Mouse (Mus musculus) MEL (cell line): ENCODE measurements at regions not wholly inside any gene's neighbourhood (a gene's known extent, or its start where the extent isn't known, plus 50 kb on each side); places are given as distances from the start of the nearest gene placed in this dataset.

Source experiments
- DNase-seq: peaks from one replicate; pipeline ENCODE4 v3.0.0; 2011; ENCODE audit warnings: low read depth, low spot score
- H3K27ac ChIP-seq: 2 replicates; pipeline ENCODE4 v1.5.1; 2012; ENCODE audit warnings: low read depth, mild to moderate bottlenecking, control low read depth, low read length, moderate library complexity; ENCODE audit not compliant: control insufficient read depth
- H3K27me3 ChIP-seq, 2 experiments: fragments of 150-350 bp in 1 of 2; sonication (generic) in 1 of 2; 2 replicates each; pipeline ENCODE4 v1.6.1; 2012; ENCODE audit warnings: low read length in 2 of 2, mild to moderate bottlenecking in 2 of 2, improper control_type of control experiment in 1 of 2, moderate library complexity in 1 of 2; ENCODE audit not compliant: insufficient read depth in 2 of 2, control insufficient read depth in 1 of 2
- H3K36me3 ChIP-seq, 2 experiments: 2 replicates each; pipeline ENCODE4 v1.6.1; 2012 to 2014; ENCODE audit warnings: low read length in 2 of 2, improper control_type of control experiment in 1 of 2, inconsistent platforms in 1 of 2, mild to moderate bottlenecking in 1 of 2; ENCODE audit not compliant: insufficient read depth in 2 of 2, control insufficient read depth in 1 of 2
- H3K4me1 ChIP-seq, 2 experiments: fragments of 150-350 bp in 1 of 2; sonication (generic) in 1 of 2; 2 replicates each; pipeline ENCODE4 v1.6.1; 2012; ENCODE audit warnings: low read length in 2 of 2, improper control_type of control experiment in 1 of 2, mild to moderate bottlenecking in 1 of 2; ENCODE audit not compliant: insufficient read depth in 2 of 2, control insufficient read depth in 1 of 2
- H3K4me3 ChIP-seq, 2 experiments: fragments of 150-350 bp in 1 of 2; sonication (generic) in 1 of 2; 2 replicates each; pipeline ENCODE4 v1.5.1; 2012; ENCODE audit warnings: low read depth in 2 of 2, low read length in 2 of 2, mild to moderate bottlenecking in 2 of 2, moderate library complexity in 2 of 2, control low read depth in 1 of 2, improper control_type of control experiment in 1 of 2; ENCODE audit not compliant: control insufficient read depth in 1 of 2, insufficient read depth in 1 of 2
- H3K79me2 ChIP-seq: 2 replicates; pipeline ENCODE4 v1.6.1; 2012; ENCODE audit warnings: mild to moderate bottlenecking, low read length, moderate library complexity; ENCODE audit not compliant: control insufficient read depth, poor library complexity, insufficient read depth
- H3K9ac ChIP-seq: 2 replicates; pipeline ENCODE4 v1.6.1; 2012; ENCODE audit warnings: low read depth, mild to moderate bottlenecking, control low read depth, low read length, moderate library complexity; ENCODE audit not compliant: control insufficient read depth, poor library complexity, severe bottlenecking
- H3K9me3 ChIP-seq: fragments of 150-350 bp; sonication (generic); replicated peaks from 2 replicates; pipeline ENCODE4 v1.6.1; 2012; ENCODE audit warnings: mild to moderate bottlenecking, low read length, improper control_type of control experiment, moderate library complexity; ENCODE audit not compliant: insufficient read depth
- BHLHE40 ChIP-seq: IDR thresholded peaks from 2 replicates; pipeline ENCODE4 v1.6.1; 2012; ENCODE audit warnings: low read depth, mild to moderate bottlenecking, inconsistent platforms, low read length, improper control_type of control experiment, borderline replicate concordance
- CTCF ChIP-seq, 3 experiments: IDR thresholded peaks in 2 of 3; conservative IDR thresholded peaks in 1 of 3; 2 replicates each; pipeline ENCODE4 v1.5.1; 2011 to 2012; ENCODE audit warnings: low read length in 3 of 3, low read depth in 2 of 3, mild to moderate bottlenecking in 2 of 3, improper control_type of control experiment in 1 of 3, inconsistent platforms in 1 of 3, mixed read lengths in 1 of 3, moderate library complexity in 1 of 3; ENCODE audit not compliant: control insufficient read depth in 1 of 3, insufficient read depth in 1 of 3, poor library complexity in 1 of 3, severe bottlenecking in 1 of 3
- GABPA ChIP-seq: IDR thresholded peaks from 2 replicates; pipeline ENCODE4 v1.6.1; 2012; ENCODE audit warnings: low read depth, mild to moderate bottlenecking, inconsistent platforms, low read length, improper control_type of control experiment, moderate library complexity
- GATA1 ChIP-seq: IDR thresholded peaks from 2 replicates; pipeline ENCODE4 v1.6.1; 2011; ENCODE audit warnings: low read depth, low read length, improper control_type of control experiment
- MAFK ChIP-seq: IDR thresholded peaks from 2 replicates; pipeline ENCODE4 v1.6.1; 2011; ENCODE audit warnings: low read depth, mild to moderate bottlenecking, low read length, improper control_type of control experiment, borderline replicate concordance
- MAX ChIP-seq: IDR thresholded peaks from 2 replicates; pipeline ENCODE4 v1.6.1; 2011; ENCODE audit warnings: low read length, improper control_type of control experiment
- MXI1 ChIP-seq: IDR thresholded peaks from 2 replicates; pipeline ENCODE4 v1.6.1; 2011; ENCODE audit warnings: mild to moderate bottlenecking, low read depth, low read length, improper control_type of control experiment
- MYB ChIP-seq: IDR thresholded peaks from 2 replicates; pipeline ENCODE4 v1.6.1; 2011; ENCODE audit warnings: mild to moderate bottlenecking, low read depth, low read length, improper control_type of control experiment
- MYC ChIP-seq: IDR thresholded peaks from 2 replicates; pipeline ENCODE4 v1.6.1; 2011; ENCODE audit warnings: low read depth, mild to moderate bottlenecking, low read length, improper control_type of control experiment, moderate library complexity
- NELFE ChIP-seq: IDR thresholded peaks from 2 replicates; pipeline ENCODE4 v1.6.1; 2011; ENCODE audit warnings: low read depth, low read length, improper control_type of control experiment
- POLR2AphosphoS2 ChIP-seq: IDR thresholded peaks from 2 replicates; pipeline ENCODE4 v1.6.1; 2011; ENCODE audit warnings: low read length, improper control_type of control experiment
- POLR2AphosphoS5 ChIP-seq: IDR thresholded peaks from 2 replicates; pipeline ENCODE4 v1.6.1; 2012; ENCODE audit warnings: low read depth, borderline replicate concordance, mild to moderate bottlenecking, inconsistent platforms, low read length, moderate library complexity, mixed read lengths
- RAD21 ChIP-seq: IDR thresholded peaks from 2 replicates; pipeline ENCODE4 v1.6.1; 2011; ENCODE audit warnings: mild to moderate bottlenecking, low read depth, low read length, improper control_type of control experiment
- RCOR1 ChIP-seq: IDR thresholded peaks from 2 replicates; pipeline ENCODE4 v1.6.1; 2012; ENCODE audit warnings: low read depth, mild to moderate bottlenecking, inconsistent platforms, low read length, improper control_type of control experiment
- SIN3A ChIP-seq: IDR thresholded peaks from 2 replicates; pipeline ENCODE4 v1.6.1; 2012; ENCODE audit warnings: low read length, improper control_type of control experiment, inconsistent platforms
- TBP ChIP-seq: IDR thresholded peaks from 2 replicates; pipeline ENCODE4 v1.8.0; 2011; ENCODE audit warnings: low read depth, low read length, improper control_type of control experiment
- TCF12 ChIP-seq: IDR thresholded peaks from 2 replicates; pipeline ENCODE4 v1.6.1; 2014; ENCODE audit warnings: low read depth, mild to moderate bottlenecking, inconsistent platforms, low read length, improper control_type of control experiment, moderate library complexity
- UBTF ChIP-seq: IDR thresholded peaks from 2 replicates; pipeline ENCODE4 v1.6.1; 2012; ENCODE audit warnings: low read depth, mild to moderate bottlenecking, inconsistent platforms, low read length, improper control_type of control experiment, moderate library complexity, borderline replicate concordance; ENCODE audit not compliant: insufficient read depth
- USF1 ChIP-seq: IDR thresholded peaks from 2 replicates; pipeline ENCODE4 v1.6.1; 2014; ENCODE audit warnings: low read depth, mild to moderate bottlenecking, inconsistent platforms, low read length, improper control_type of control experiment, moderate library complexity
- ZKSCAN1 ChIP-seq: IDR thresholded peaks from 2 replicates; pipeline ENCODE4 v1.6.1; 2012; ENCODE audit warnings: low read depth, mild to moderate bottlenecking, inconsistent platforms, low read length, improper control_type of control experiment, moderate library complexity

GRCm38 (mm10) chr3:133759611-133760010 is 214.7 kb upstream of the Tet2 start:
- H3K9ac ChIP-seq, result no peak overlapping the region
- 0 out of 4 replicates have a peak, but pooled peaks cover 0 to 2% of the 10 kb centered on the region in 2 experiments for H3K36me3 ChIP-seq
- no peak for TF ChIP-seq RAD21
- no peak for TF ChIP-seq POLR2AphosphoS5
- no peak for TF ChIP-seq POLR2AphosphoS2
- no peak for TF ChIP-seq MXI1
- no peak for TF ChIP-seq TBP
- TF ChIP-seq NELFE, result no peak
- TF ChIP-seq, all 39 proteins: peak for 0
- Histone ChIP-seq H3K27me3 (no peaks in the 10 kb centered on the region), H3K4me1 (peaks cover 2 to 4% of the 10 kb centered on the region in 2 experiments; a peak in 3 of 4 replicates), H3K79me2 (no peaks in the 10 kb centered on the region), H3K4me3 (no peak overlapping the region), H3K9me3 (no peaks in the 10 kb centered on the region), H3K27ac (no peak overlapping the region)
- no peak for DNase-seq

- TF ChIP-seq UBTF (no peak), BHLHE40 (no peak), MXI1 (no peak), NELFE (no peak), SIN3A (no peak), MAFK (no peak), ZKSCAN1 (no peak)
- Histone ChIP-seq H3K4me1 (peaks cover 0 to under 1% of the 10 kb centered on the region in 2 experiments; a peak in 1 of 4 replicates), H3K4me3 (no peak overlapping the region), H3K27me3 (no peaks in the 10 kb centered on the region), H3K36me3 (0 out of 4 replicates have a peak, but pooled peaks cover 0 to under 1% of the 10 kb centered on the region in 2 experiments), H3K27ac (no peak overlapping the region), H3K79me2 (no peaks in the 10 kb centered on the region), H3K9me3 (no peaks in the 10 kb centered on the region), H3K9ac (no peak overlapping the region)
- DNase-seq, result no peak
Measured at GRCm38 (mm10) chr3:133760221-133760620, 215.3 kb upstream of the Tet2 start.

- no peaks in the 10 kb centered on the region for H3K9me3 ChIP-seq
- TF ChIP-seq RAD21, result no peak
- no peak for TF ChIP-seq TCF12
- TF ChIP-seq RCOR1, result no peak
- TF ChIP-seq GABPA, result no peak
- no peak for TF ChIP-seq CTCF (IDR thresholded peaks at IDR 0.05 in 2 of 3, conservative IDR thresholded peaks at IDR 0.05 in 1 of 3; ENCODE audit: control insufficient read depth in 1 of 3, insufficient read depth in 1 of 3, low read depth in 2 of 3, low read length in 3 of 3, poor library complexity in 1 of 3, severe bottlenecking in 1 of 3)
- TF ChIP-seq POLR2AphosphoS5, result no peak
- no peak for TF ChIP-seq MAX
- TF ChIP-seq BHLHE40, result no peak
- TF ChIP-seq GATA1, result no peak
- TF ChIP-seq USF1, result no peak
- TF ChIP-seq MYB, result no peak
- TF ChIP-seq MYC, result no peak
- no peak overlapping the region for H3K9ac ChIP-seq
- no peak overlapping the region for H3K27ac ChIP-seq
- no peaks in the 10 kb centered on the region for H3K36me3 ChIP-seq
- H3K27me3 ChIP-seq, result no peaks in the 10 kb centered on the region
- H3K79me2 ChIP-seq, result no peaks in the 10 kb centered on the region
- no peak overlapping the region for H3K4me3 ChIP-seq
- no peaks in the 10 kb centered on the region for H3K4me1 ChIP-seq
- no peak for DNase-seq
Measured at GRCm38 (mm10) chr3:133763721-133764120, 218.8 kb upstream of the Tet2 start.
